20 mouse cellular contexts compared by ENCODE assay signal in the genomic region with DNA sequence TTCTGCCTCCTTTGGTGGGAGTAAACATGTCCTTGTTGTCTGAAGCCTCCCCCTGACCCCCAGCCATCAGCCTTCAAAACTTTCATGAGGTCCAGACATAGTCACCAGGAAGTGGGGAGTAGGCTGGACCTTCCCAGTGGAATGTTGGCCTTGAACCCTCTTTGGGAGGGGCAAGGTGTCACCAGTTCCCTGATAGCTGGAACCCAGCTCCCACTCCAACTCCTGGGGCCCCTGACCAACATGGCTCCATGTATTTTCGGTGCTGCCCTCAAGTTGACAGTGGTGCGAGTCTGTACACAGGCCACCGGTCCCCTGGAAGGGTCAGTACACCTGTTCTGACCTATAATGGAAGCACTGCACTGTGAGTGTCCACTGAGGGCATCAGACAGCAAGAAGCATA. TPM values are rescaled to one million over a fixed set of nuclear protein-coding genes. Genes with fewer than 3 reads are reported as not detected.
DNase-seq lines count a peak whose midpoint lies in the region; ATAC-seq and TF ChIP-seq lines count a peak whose summit lies in the region.
"Had no signal": no experiment of that assay in that cellular context is flagged by ENCODE, and none has a peak within 500 bp of the region (broad histone marks: within the 10 kb centered on the region; RNA-seq: fewer than 3 reads in every experiment).

No protein-coding gene starts in this region.

- H3K9me3 ChIP-seq in erythroblast, embryonic 14.5 days (ENCODE audit: control insufficient read depth, low read length) = peaks cover 6% of the 10 kb centered on the region
- H3K9me3 ChIP-seq in lung, embryonic 14.5 days (ENCODE audit: low read depth, low read length) = peaks cover 5% of the 10 kb centered on the region; the same call in 1 of the 2 replicates
- H3K9me3 ChIP-seq in lung, postnatal 0 days (ENCODE audit: low read length) = no peaks in the 10 kb centered on the region
- no peaks in the 10 kb centered on the region for H3K9me3 ChIP-seq in liver, embryonic 14.5 days (ENCODE audit: control insufficient read depth, low read length)
- H3K9me3 ChIP-seq: midbrain, embryonic 15.5 days had no signal

- WGBS in lung, embryonic 14.5 days = 92% methylated on average over 3 of the region's 3 CpGs
- WGBS in lung, postnatal 0 days = 98% methylated on average over 3 of the region's 3 CpGs
- WGBS in liver, embryonic 14.5 days (ENCODE audit: insufficient replicate concordance) = 89% methylated on average over 3 of the region's 3 CpGs

- H3K9ac ChIP-seq in lung, embryonic 14.5 days = no peak overlapping the region
- no peak overlapping the region for H3K9ac ChIP-seq in lung, postnatal 0 days (replicated peaks; ENCODE audit: low read depth)
- H3K9ac ChIP-seq in liver, embryonic 14.5 days (replicated peaks) = peak overlapping the region; percentile 91

- H3K27ac ChIP-seq in lung, embryonic 14.5 days (ENCODE audit: low read depth) = no peak overlapping the region
- no peak overlapping the region for H3K27ac ChIP-seq in lung, postnatal 0 days (ENCODE audit: low read length)
- no peak overlapping the region; the same call in 1 of the 2 replicates for H3K27ac ChIP-seq in liver, embryonic 14.5 days
- H3K27ac ChIP-seq: midbrain, embryonic 15.5 days had no signal

- H3K36me3 ChIP-seq in erythroblast, embryonic 14.5 days (ENCODE audit: control insufficient read depth) = peaks cover 53% of the 10 kb centered on the region
- H3K36me3 ChIP-seq in lung, embryonic 14.5 days (ENCODE audit: insufficient read depth) = peaks cover 26% of the 10 kb centered on the region
- peaks cover 15% of the 10 kb centered on the region for H3K36me3 ChIP-seq in lung, postnatal 0 days (ENCODE audit: insufficient read depth, low read length)
- peaks cover 17% of the 10 kb centered on the region for H3K36me3 ChIP-seq in liver, embryonic 14.5 days (replicated peaks; ENCODE audit: control insufficient read depth, insufficient read depth, low read depth)

- no peak for TF ChIP-seq CTCF in lung, embryonic 14.5 days (IDR thresholded peaks at IDR 0.05; ENCODE audit: low read depth)
- no peak for TF ChIP-seq CTCF in lung, postnatal 0 days (IDR thresholded peaks at IDR 0.05)
- TF ChIP-seq CTCF in liver, embryonic 14.5 days (IDR thresholded peaks at IDR 0.05; ENCODE audit: low read depth) = no peak

- peak overlapping the region; percentile 84 for H3K4me3 ChIP-seq in erythroblast, embryonic 14.5 days (replicated peaks)
- H3K4me3 ChIP-seq in lung, embryonic 14.5 days (ENCODE audit: low read depth, low read length) = no peak overlapping the region
- H3K4me3 ChIP-seq in lung, postnatal 0 days (ENCODE audit: low read depth, low read length) = no peak overlapping the region
- peak overlapping the region; percentile 83 to 89 for H3K4me3 ChIP-seq in liver, embryonic 14.5 days (ENCODE audit: insufficient read depth in 1 of 2, low read depth in 2 of 2, low read length in 2 of 2)

- H3K4me1 ChIP-seq in erythroblast, embryonic 14.5 days (ENCODE audit: control insufficient read depth) = peaks cover 70% of the 10 kb centered on the region
- H3K4me1 ChIP-seq in lung, embryonic 14.5 days (ENCODE audit: insufficient read depth) = no peaks in the 10 kb centered on the region
- no peaks in the 10 kb centered on the region for H3K4me1 ChIP-seq in lung, postnatal 0 days (ENCODE audit: insufficient read depth, low read depth, low read length)
- peaks cover 6 to 13% of the 10 kb centered on the region in 2 experiments for H3K4me1 ChIP-seq in liver, embryonic 14.5 days (replicated peaks; ENCODE audit: control insufficient read depth in 2 of 2, insufficient read depth in 2 of 2, low read length in 1 of 2)

- TF ChIP-seq EP300 in lung, postnatal 0 days (IDR thresholded peaks at IDR 0.05) = no peak
- TF ChIP-seq EP300 in liver, embryonic 14.5 days (IDR thresholded peaks at IDR 0.05; ENCODE audit: low read depth) = no peak

- H3K27me3 ChIP-seq in erythroblast, embryonic 14.5 days (ENCODE audit: control insufficient read depth) = no peaks in the 10 kb centered on the region; the same call in none of the 2 replicates
- 0 out of 2 replicates have a peak, but pooled peaks cover 5% of the 10 kb centered on the region for H3K27me3 ChIP-seq in lung, embryonic 14.5 days (ENCODE audit: insufficient read depth, low read length)
- H3K27me3 ChIP-seq in lung, postnatal 0 days (replicated peaks; ENCODE audit: insufficient read depth, low read length) = no peaks in the 10 kb centered on the region
- no peaks in the 10 kb centered on the region for H3K27me3 ChIP-seq in liver, embryonic 14.5 days (ENCODE audit: control insufficient read depth, insufficient read depth, low read length)

- no peak for ATAC-seq in erythroblast, adult 5-6 weeks (replicated peaks; ENCODE audit: low FRiP score, poor library complexity, severe bottlenecking)
- ATAC-seq in lung, embryonic 14.5 days (ENCODE audit: insufficient read depth) = no peak
- ATAC-seq in lung, postnatal 0 days = no peak
- no peak for ATAC-seq in liver, embryonic 14.5 days (ENCODE audit: insufficient read depth)

- peak overlapping the region; percentile 96 for H3K4me2 ChIP-seq in lung, embryonic 14.5 days
- no peak overlapping the region for H3K4me2 ChIP-seq in lung, postnatal 0 days (replicated peaks; ENCODE audit: low read depth, low read length)
- H3K4me2 ChIP-seq in liver, embryonic 14.5 days (ENCODE audit: low read depth) = peak overlapping the region; percentile 97

- no peak for DNase-seq in lung, embryonic 14.5 days
- no peak for DNase-seq in lung, postnatal 0 days (ENCODE audit: low spot score)
- DNase-seq in liver, embryonic 14.5 days (ENCODE audit: low read depth in 3 of 3, low spot score in 3 of 3) = no peak
- DNase-seq in cerebellum, adult 9-11 months = no peak
- DNase-seq in frontal cortex, postnatal 10 days (ENCODE audit: low spot score in 2 of 2) = no peak
- no peak for DNase-seq in MN1 (ENCODE audit: low spot score)
- DNase-seq: adrenal gland, adult 8-10 months; cerebellum, postnatal 14 days; forebrain, postnatal 0 days; heart, adult 11 months; right cerebral cortex, adult 18-20 months; thymus, postnatal 14 days had no signal

RNA-seq across cellular contexts. Expression of a gene that starts 1.1 kb away (rescaled TPM):
- 2.2 and 2.4 TPM in 2 replicates for polyA plus RNA-seq in erythroblast, embryonic 14.5 days (2012)
- total RNA-seq in erythroblast, adult 5-6 weeks (2015; ENCODE audit: low replicate concordance) = 0.42 and 2.7 TPM in 2 replicates
- 0.70 TPM in 1 of 2 replicates, not detected in the other for total RNA-seq in erythroblast, adult 5-6 weeks (2017; ENCODE audit: low replicate concordance)
- polyA plus RNA-seq in lung, embryonic 14.5 days (2014; fragmentation: Nextera tagmentation; extraction: Ambion mirVana) = 2.7 TPM in 2 replicates
- polyA plus RNA-seq in lung, postnatal 0 days (2015; fragmentation: Nextera tagmentation; extraction: Ambion mirVana) = 0.47 and 0.71 TPM in 2 replicates
- 2.2 and 2.7 TPM in 2 replicates for polyA plus RNA-seq in liver, embryonic 14.5 days (2012; rRNA removed)
- polyA plus RNA-seq in liver, embryonic 14.5 days (2014; fragmentation: Nextera tagmentation; extraction: Ambion mirVana) = 2.3 and 2.4 TPM in 2 replicates

RNA-seq across cellular contexts. Expression of a gene that starts 16.5 kb away (rescaled TPM):
- not detected in 2 replicates for polyA plus RNA-seq in erythroblast, embryonic 14.5 days (2012)
- not detected in 2 replicates for total RNA-seq in erythroblast, adult 5-6 weeks (2015; ENCODE audit: low replicate concordance)
- total RNA-seq in erythroblast, adult 5-6 weeks (2017; ENCODE audit: low replicate concordance) = 0.51 and 0.56 TPM in 2 replicates
- polyA plus RNA-seq in lung, embryonic 14.5 days (2014; fragmentation: Nextera tagmentation; extraction: Ambion mirVana) = 0.08 and 1.3 TPM in 2 replicates
- polyA plus RNA-seq in lung, postnatal 0 days (2015; fragmentation: Nextera tagmentation; extraction: Ambion mirVana) = 0.62 and 0.87 TPM in 2 replicates
- polyA plus RNA-seq in liver, embryonic 14.5 days (2012; rRNA removed) = 0.01 and 0.02 TPM in 2 replicates
- polyA plus RNA-seq in liver, embryonic 14.5 days (2014; fragmentation: Nextera tagmentation; extraction: Ambion mirVana) = not detected in 2 replicates
- total RNA-seq: layer of hippocampus, postnatal 10 days had no signal

RNA-seq across cellular contexts. Expression of a gene that starts 31.3 kb away (rescaled TPM):
- polyA plus RNA-seq in erythroblast, embryonic 14.5 days (2012) = 5.3 and 6.5 TPM in 2 replicates
- total RNA-seq in erythroblast, adult 5-6 weeks (2015; ENCODE audit: low replicate concordance) = 32.6 and 82.0 TPM in 2 replicates
- total RNA-seq in erythroblast, adult 5-6 weeks (2017; ENCODE audit: low replicate concordance) = 55.6 and 70.8 TPM in 2 replicates
- 140 and 144 TPM in 2 replicates for polyA plus RNA-seq in lung, embryonic 14.5 days (2014; fragmentation: Nextera tagmentation; extraction: Ambion mirVana)
- polyA plus RNA-seq in lung, postnatal 0 days (2015; fragmentation: Nextera tagmentation; extraction: Ambion mirVana) = 90.5 and 94.0 TPM in 2 replicates
- polyA plus RNA-seq in liver, embryonic 14.5 days (2012; rRNA removed) = 30.9 and 46.0 TPM in 2 replicates
- polyA plus RNA-seq in liver, embryonic 14.5 days (2014; fragmentation: Nextera tagmentation; extraction: Ambion mirVana) = 62.1 and 65.8 TPM in 2 replicates

RNA-seq across cellular contexts. Expression of a gene that starts 45.4 kb away (rescaled TPM):
- 0.01 TPM in 1 of 2 replicates, not detected in the other for polyA plus RNA-seq in erythroblast, embryonic 14.5 days (2012)
- not detected in 2 replicates for total RNA-seq in erythroblast, adult 5-6 weeks (2015; ENCODE audit: low replicate concordance)
- 0.14 and 0.26 TPM in 2 replicates for total RNA-seq in erythroblast, adult 5-6 weeks (2017; ENCODE audit: low replicate concordance)
- polyA plus RNA-seq in lung, embryonic 14.5 days (2014; fragmentation: Nextera tagmentation; extraction: Ambion mirVana) = not detected in 2 replicates
- polyA plus RNA-seq in lung, postnatal 0 days (2015; fragmentation: Nextera tagmentation; extraction: Ambion mirVana) = not detected in 2 replicates
- 0.01 and 0.03 TPM in 2 replicates for polyA plus RNA-seq in liver, embryonic 14.5 days (2012; rRNA removed)
- 0.01 TPM in 1 of 2 replicates, not detected in the other for polyA plus RNA-seq in liver, embryonic 14.5 days (2014; fragmentation: Nextera tagmentation; extraction: Ambion mirVana)
- total RNA-seq: gastrocnemius, adult 8-10 months; megakaryocyte, adult 5-6 weeks had no signal
- polyA plus RNA-seq: heart, postnatal 0 days; lung, embryonic 16.5 days had no signal

RNA-seq across cellular contexts. Expression of a gene that starts 46.5 kb away (rescaled TPM):
- polyA plus RNA-seq in erythroblast, embryonic 14.5 days (2012) = 0.80 and 1.3 TPM in 2 replicates
- 2.5 and 4.8 TPM in 2 replicates for total RNA-seq in erythroblast, adult 5-6 weeks (2015; ENCODE audit: low replicate concordance)
- 4.2 and 5.0 TPM in 2 replicates for total RNA-seq in erythroblast, adult 5-6 weeks (2017; ENCODE audit: low replicate concordance)
- 53.7 and 56.4 TPM in 2 replicates for polyA plus RNA-seq in lung, embryonic 14.5 days (2014; fragmentation: Nextera tagmentation; extraction: Ambion mirVana)
- polyA plus RNA-seq in lung, postnatal 0 days (2015; fragmentation: Nextera tagmentation; extraction: Ambion mirVana) = 63.7 and 75.1 TPM in 2 replicates
- polyA plus RNA-seq in liver, embryonic 14.5 days (2012; rRNA removed) = 11.2 and 12.9 TPM in 2 replicates
- 14.5 and 15.1 TPM in 2 replicates for polyA plus RNA-seq in liver, embryonic 14.5 days (2014; fragmentation: Nextera tagmentation; extraction: Ambion mirVana)

Comparison
In these comparisons a context has a peak if more than half of its experiments do, and no peak if none do; other contexts are left out.
1. H3K4me3 ChIP-seq: peak in erythroblast, embryonic 14.5 days (single experiment) and liver, embryonic 14.5 days (2 of 2); none in lung, embryonic 14.5 days (single experiment) and lung, postnatal 0 days (single experiment).